Mouse (Mus musculus): Measurements from ENCODE around the gene Dclre1a.
A peak's percentile ranks its signal among the peaks of the same experiment; 100 is the strongest.

DNA sequence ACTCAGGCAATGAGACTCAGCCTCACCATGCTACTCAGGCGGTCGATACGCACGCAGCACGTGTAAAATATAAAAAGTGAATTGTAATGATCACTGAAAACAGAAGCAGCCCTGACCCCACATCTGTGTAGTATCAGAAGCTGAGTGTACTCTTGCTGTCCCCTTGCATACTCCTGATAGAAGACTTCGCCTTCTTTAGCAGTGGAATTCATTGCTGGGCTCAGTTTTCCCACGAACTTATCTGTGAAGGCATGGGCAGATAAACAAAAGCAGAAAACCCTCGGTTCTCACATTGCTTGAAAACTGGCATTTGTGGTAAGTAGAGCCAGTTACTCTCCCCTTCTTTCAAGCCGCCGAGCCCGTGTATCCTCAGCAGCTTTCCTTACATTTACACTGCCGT is 4.7 kb downstream of the Dclre1a start:
- no peak for TF ChIP-seq CHD1 (IDR thresholded peaks at IDR 0.05; ENCODE audit: low read depth, low read length)
- TF ChIP-seq POLR2AphosphoS2 (IDR thresholded peaks at IDR 0.05; ENCODE audit: low read length), result no peak
- no peak for TF ChIP-seq POLR2A (IDR thresholded peaks at IDR 0.05; ENCODE audit: control insufficient read depth in 1 of 2, insufficient read depth in 1 of 2, low read depth in 1 of 2, low read length in 2 of 2, poor library complexity in 1 of 2)
- TF ChIP-seq USF1 (IDR thresholded peaks at IDR 0.05; ENCODE audit: low read depth, low read length), result no peak
- TF ChIP-seq ZNF384 (IDR thresholded peaks at IDR 0.05; ENCODE audit: low read depth, low read length), result no peak
- TF ChIP-seq SIN3A (IDR thresholded peaks at IDR 0.05; ENCODE audit: low read length), result peak; percentile 70; the same call in 1 of the 2 replicates
- TF ChIP-seq CTCF (IDR thresholded peaks at IDR 0.05 in 2 of 3, conservative IDR thresholded peaks at IDR 0.05 in 1 of 3; ENCODE audit: control insufficient read depth in 1 of 3, insufficient read depth in 1 of 3, low read depth in 2 of 3, low read length in 3 of 3, poor library complexity in 1 of 3, severe bottlenecking in 1 of 3), result no peak
